Mouse (Mus musculus) heart, adult 2 months (tissue): ENCODE results near the gene Dnmbp. TPM values are rescaled to one million over a fixed set of nuclear protein-coding genes. Genes with fewer than 3 reads are reported as not detected.

ENCODE experiments used
- DNase-seq, 2 experiments: peaks; one replicate each; pipeline ENCODE4 v3.0.0; 2021
- H3K27ac ChIP-seq: fragments of 200-600 bp; 2 replicates; pipeline ENCODE4 v1.8.1; 2022
- H3K27me3 ChIP-seq: fragments of 200-500 bp; 2 replicates; pipeline ENCODE4 v1.6.1; 2012; ENCODE audit warnings: mild to moderate bottlenecking, low read length, inconsistent platforms, mixed read lengths; ENCODE audit not compliant: control insufficient read depth, insufficient read depth
- H3K36me3 ChIP-seq: fragments of 200-500 bp; 2 replicates; pipeline ENCODE4 v1.6.1; 2012; ENCODE audit warnings: low read length, inconsistent platforms; ENCODE audit not compliant: control insufficient read depth, insufficient read depth
- H3K4me1 ChIP-seq: fragments of 200-500 bp; 2 replicates; pipeline ENCODE4 v1.6.1; 2011; ENCODE audit warnings: low read length; ENCODE audit not compliant: control insufficient read depth, insufficient read depth
- H3K4me3 ChIP-seq: fragments of 200-600 bp; 2 replicates; pipeline ENCODE4 v1.8.1; 2022
- H3K79me2 ChIP-seq: fragments of 200-500 bp; replicated peaks from 2 replicates; pipeline ENCODE4 v1.6.1; 2012; ENCODE audit warnings: mild to moderate bottlenecking, inconsistent platforms, low read length, moderate library complexity, mixed read lengths; ENCODE audit not compliant: control insufficient read depth, insufficient read depth
- H3K9ac ChIP-seq: fragments of 200-500 bp; 2 replicates; pipeline ENCODE4 v1.6.1; 2012; ENCODE audit warnings: low read depth, mild to moderate bottlenecking, control low read depth, inconsistent platforms, low read length, mixed read lengths
- CTCF ChIP-seq: fragments of 200-600 bp; IDR thresholded peaks from 2 replicates; pipeline ENCODE4 v1.8.1; 2022; ENCODE audit warnings: antibody characterized with exemption, mild to moderate bottlenecking, moderate library complexity
- EP300 ChIP-seq: fragments of 200-500 bp; IDR thresholded peaks from 2 replicates; pipeline ENCODE4 v1.6.1; 2011; ENCODE audit warnings: low read depth, low read length, control low read depth; ENCODE audit not compliant: insufficient read depth
- POLR2A ChIP-seq: fragments of 200-500 bp; IDR thresholded peaks from 2 replicates; pipeline ENCODE4 v1.6.1; 2011; ENCODE audit warnings: mild to moderate bottlenecking, low read depth, low read length, control low read depth; ENCODE audit not compliant: insufficient read depth
- WGBS: fragments of 180-500 bp; shearing (Covaris S2); methylation state at CpG from one replicate; pipeline ENCODE4 v1.1.7; 2018; 5-methylcytosine and 5-hydroxymethylcytosine counted together
- intact Hi-C: fragments of 180-260 bp; cut with DNase I; formaldehyde crosslinking; loops from one replicate; pipeline ENCODE4 v1.15.1; 2025
- polyA plus RNA-seq: library from polyadenylated mRNA; depleted of rRNA; stranded (reverse); fragments of >200 nt; gene quantifications from 2 replicates; pipeline ENCODE4 v1.2.3, GENCODE M21; 2012
- total RNA-seq, 2 experiments: library from RNA; stranded (reverse); gene quantifications; 2 replicates each; pipeline ENCODE4 v1.2.3; 2021

Gene Dnmbp
- total and polyA plus RNA-seq, 3 experiments, result 7.1 to 9.8 (median 8.1) TPM

- WGBS, result 4% methylated on average over 16 of the region's 16 CpGs
- DNase-seq, result no peak
- Histone ChIP-seq H3K36me3 (no peaks in the 10 kb centered on the region), H3K79me2 (no peaks in the 10 kb centered on the region; the same call in 1 of the 2 replicates), H3K27me3 (no peaks in the 10 kb centered on the region), H3K9ac (peak overlapping the region; percentile 88), H3K27ac (peak overlapping the region; percentile 72), H3K4me1 (peaks cover 5% of the 10 kb centered on the region; the same call in 1 of the 2 replicates), H3K4me3 (peak overlapping the region; percentile 79)
- TF ChIP-seq CTCF, result no peak
- no peak for TF ChIP-seq POLR2A
- TF ChIP-seq EP300, result no peak
- intact Hi-C loops, result loop anchor here (1.0 to 5.0 kb wide), 2 partner anchors 19 to 57 kb away; no protein-coding TSS in a partner anchor
Measured at GRCm38 (mm10) chr19:43939171-43939768, 721 bp downstream of the Dnmbp start.

GRCm38 (mm10) chr19:43938355-43938754, 1.6 kb downstream of the Dnmbp start:
- no peaks in the 10 kb centered on the region for H3K27me3 ChIP-seq
- no peak overlapping the region for H3K27ac ChIP-seq
- H3K4me3 ChIP-seq, result no peak overlapping the region; the same call in 1 of the 2 replicates
- no peak overlapping the region for H3K9ac ChIP-seq
- H3K79me2 ChIP-seq, result peaks cover 2% of the 10 kb centered on the region
- TF ChIP-seq EP300, result no peak
- no peak for TF ChIP-seq POLR2A
- no peak for TF ChIP-seq CTCF
- intact Hi-C loops, result loop anchor here (5.0 kb wide), 1 partner anchor 56 kb away; no protein-coding TSS in a partner anchor
- WGBS, result 31% methylated on average over 11 of the region's 11 CpGs
- no peak for DNase-seq
- H3K36me3 ChIP-seq, result no peaks in the 10 kb centered on the region
- peaks cover 5% of the 10 kb centered on the region; the same call in 1 of the 2 replicates for H3K4me1 ChIP-seq

GRCm38 (mm10) chr19:43930926-43931325, 9.1 kb downstream of the Dnmbp start:
- WGBS, result 87% methylated on average over 6 of the region's 6 CpGs
- peaks cover 5% of the 10 kb centered on the region for H3K4me1 ChIP-seq

GRCm38 (mm10) chr19:43930366-43930765, 9.6 kb downstream of the Dnmbp start:
- Histone ChIP-seq H3K9ac (no peak overlapping the region), H3K79me2 (peaks cover 9% of the 10 kb centered on the region), H3K36me3 (no peaks in the 10 kb centered on the region), H3K4me1 (peaks cover 5% of the 10 kb centered on the region), H3K27ac (no peak overlapping the region), H3K27me3 (no peaks in the 10 kb centered on the region), H3K4me3 (no peak overlapping the region)
- TF ChIP-seq CTCF, result no peak
- no peak for TF ChIP-seq EP300
- TF ChIP-seq POLR2A, result no peak
- 25% methylated on average over 7 of the region's 7 CpGs for WGBS
- DNase-seq, result no peak
- intact Hi-C loops, result no loop called here

More at GRCm38 (mm10) chr19:43930926-43931325, 9.1 kb downstream of the Dnmbp start:
- H3K4me3 ChIP-seq, result no peak overlapping the region
- H3K79me2 ChIP-seq, result peaks cover 9% of the 10 kb centered on the region
- no peaks in the 10 kb centered on the region for H3K36me3 ChIP-seq
- H3K27me3 ChIP-seq, result no peaks in the 10 kb centered on the region
- H3K9ac ChIP-seq, result no peak overlapping the region
- intact Hi-C loops, result no loop called here
- no peak for DNase-seq
- no peak for TF ChIP-seq POLR2A
- no peak for TF ChIP-seq EP300
- TF ChIP-seq CTCF, result no peak
- no peak overlapping the region for H3K27ac ChIP-seq

GRCm38 (mm10) chr19:43929869-43930268, 10.1 kb downstream of the Dnmbp start:
- Histone ChIP-seq H3K79me2 (peaks cover 9% of the 10 kb centered on the region), H3K36me3 (no peaks in the 10 kb centered on the region), H3K9ac (no peak overlapping the region), H3K27ac (no peak overlapping the region), H3K4me1 (peaks cover 5% of the 10 kb centered on the region), H3K4me3 (no peak overlapping the region), H3K27me3 (no peaks in the 10 kb centered on the region)
- WGBS, result 62% methylated on average over 11 of the region's 11 CpGs
- DNase-seq, result no peak
- intact Hi-C loops, result no loop called here
- TF ChIP-seq CTCF (no peak), POLR2A (no peak), EP300 (no peak)

- WGBS, result 61% methylated on average over 5 of the region's 5 CpGs
- Histone ChIP-seq H3K27me3 (no peaks in the 10 kb centered on the region), H3K4me3 (no peak overlapping the region), H3K79me2 (peaks cover 7% of the 10 kb centered on the region), H3K27ac (no peak overlapping the region), H3K36me3 (no peaks in the 10 kb centered on the region), H3K9ac (no peak overlapping the region), H3K4me1 (peaks cover 5% of the 10 kb centered on the region)
- intact Hi-C loops, result no loop called here
- DNase-seq, result no peak
- TF ChIP-seq EP300 (no peak), CTCF (no peak), POLR2A (no peak)
Measured at GRCm38 (mm10) chr19:43927967-43928366, 12.0 kb downstream of the Dnmbp start.
